Mouse (Mus musculus) yolk sac, embryonic 10.5 days (tissue): ENCODE data around the gene Fn3k.

Experiments
- DNase-seq: peaks from one replicate; pipeline ENCODE4 v3.0.0-alpha.2; 2017; ENCODE audit warnings: low spot score

The Fn3k gene

DNA sequence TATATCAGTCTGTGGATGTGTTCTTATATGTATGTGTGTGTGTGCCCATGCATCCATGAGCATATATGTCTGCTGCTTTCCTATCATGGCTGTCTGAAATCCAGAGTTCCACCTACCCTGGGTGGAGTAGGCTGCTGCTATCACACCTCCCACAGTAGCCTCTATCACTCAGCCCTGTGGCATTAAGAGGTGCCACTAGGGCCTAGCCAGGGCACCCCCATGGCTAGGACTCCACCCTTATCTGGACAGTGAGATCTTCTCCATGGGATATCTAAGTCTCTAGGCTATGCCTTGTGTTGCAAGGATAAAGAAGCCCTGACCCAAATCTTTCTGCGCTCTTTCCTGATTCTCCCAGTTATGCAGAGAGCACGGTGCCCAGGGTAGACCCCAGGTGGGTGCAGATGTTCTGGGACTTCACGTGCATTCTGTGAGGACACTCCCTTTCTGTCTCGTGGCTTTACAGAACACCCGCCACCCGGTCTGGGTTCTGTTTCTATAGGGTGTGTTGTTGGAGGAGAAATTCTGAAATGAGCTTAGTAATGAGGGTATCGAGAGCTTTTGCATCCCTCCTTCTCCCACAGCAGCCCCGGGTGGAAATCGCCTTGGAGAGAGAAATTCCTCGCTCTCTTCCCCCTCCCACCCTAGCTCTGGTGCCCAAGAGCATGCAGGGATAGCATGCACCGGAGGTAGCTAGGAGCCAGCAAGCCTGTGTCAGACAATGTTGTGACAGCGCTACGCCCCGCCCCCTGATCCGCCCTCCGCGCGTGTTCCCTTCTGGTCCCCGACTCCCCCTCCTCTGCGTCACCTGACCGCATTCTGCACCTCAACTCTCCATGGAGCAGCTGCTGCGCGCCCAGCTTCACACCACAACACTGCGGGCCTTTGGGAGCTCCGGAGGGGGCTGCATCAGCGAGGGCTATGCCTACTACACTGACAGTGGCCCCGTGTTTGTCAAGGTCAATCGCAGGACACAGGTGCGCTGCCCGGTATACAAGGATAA is at the start of gene Fn3k:
Gene Fn3k (plus strand): TSS at position 758 of the 1,000 bp plus-strand sequence.
- peak; percentile 79 for DNase-seq

GRCm38 (mm10) chr11:121387750-121388553 is 46.8 kb upstream of the Fn3k start, which contains the start of gene Rab40b:
Rab40b (minus strand) TSS chr11:121388251.
- peak; percentile 96 for DNase-seq

GRCm38 (mm10) chr11:121388554-121388945 is 46.2 kb upstream of the Fn3k start:
- no peak for DNase-seq

DNA sequence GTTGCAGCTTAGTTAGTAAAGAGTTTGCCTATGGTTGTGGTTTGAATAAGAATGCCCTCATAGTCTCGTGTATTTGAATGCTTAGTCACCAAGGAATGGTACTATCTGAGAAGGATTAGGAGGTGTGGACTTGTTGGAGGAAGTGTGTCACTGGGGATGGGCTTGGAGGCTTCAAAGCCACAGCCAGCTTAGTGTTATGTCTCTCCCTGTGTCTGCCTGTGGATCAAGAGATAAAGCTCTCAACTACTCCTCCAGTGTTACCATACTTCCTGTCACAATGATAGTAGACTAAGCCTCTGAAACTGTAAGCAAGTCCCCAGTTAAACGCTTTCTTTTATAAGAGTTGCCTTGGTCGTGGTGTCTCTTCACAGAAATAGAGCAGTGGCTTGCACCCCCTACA is 43.9 kb upstream of the Fn3k start:
- no peak for DNase-seq

DNA sequence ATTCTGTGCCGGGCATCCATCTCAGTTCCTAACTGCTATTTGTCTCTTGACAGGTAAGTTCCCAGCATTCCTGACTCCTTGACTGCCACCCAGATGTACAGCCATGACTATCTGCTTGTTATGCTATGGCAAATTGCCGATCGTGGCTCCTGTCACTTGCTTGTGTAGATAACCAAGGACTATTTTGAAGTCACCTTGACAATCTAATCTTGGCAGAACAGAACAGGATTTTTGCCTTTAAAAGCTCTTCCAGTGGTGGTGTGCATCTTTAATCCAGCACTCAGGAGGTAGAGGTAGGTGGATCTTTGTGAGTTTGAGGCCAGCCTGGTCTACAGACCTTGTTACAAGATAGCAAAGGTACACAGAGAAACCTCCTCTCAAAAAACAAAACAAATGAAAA is 42.3 kb upstream of the Fn3k start:
- DNase-seq, result no peak

- DNase-seq, result no peak
These were observed 27.2 kb upstream of the Fn3k start for GRCm38 (mm10) chr11:121407366-121408155.

DNA sequence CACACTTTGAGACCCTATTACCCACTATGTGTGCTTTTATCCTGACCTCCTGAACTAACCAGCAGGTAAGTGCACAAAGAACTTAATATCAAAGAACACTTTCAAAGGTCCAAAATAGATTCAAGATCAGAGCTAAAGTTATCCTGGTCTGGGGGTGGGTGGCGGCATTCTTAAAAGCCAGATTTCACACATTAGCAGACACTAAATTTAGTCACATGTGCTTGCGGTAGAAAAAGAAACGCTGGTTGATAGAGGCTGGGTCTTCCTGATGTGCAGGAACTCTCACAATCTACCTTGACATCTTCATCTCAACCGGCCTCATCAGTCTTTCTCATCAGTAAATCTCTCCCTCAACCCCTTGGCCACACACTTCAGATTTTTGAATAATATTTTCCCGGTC is 20.0 kb upstream of the Fn3k start:
- no peak for DNase-seq

GRCm38 (mm10) chr11:121415351-121415750 is 19.4 kb upstream of the Fn3k start:
- no peak for DNase-seq

DNA sequence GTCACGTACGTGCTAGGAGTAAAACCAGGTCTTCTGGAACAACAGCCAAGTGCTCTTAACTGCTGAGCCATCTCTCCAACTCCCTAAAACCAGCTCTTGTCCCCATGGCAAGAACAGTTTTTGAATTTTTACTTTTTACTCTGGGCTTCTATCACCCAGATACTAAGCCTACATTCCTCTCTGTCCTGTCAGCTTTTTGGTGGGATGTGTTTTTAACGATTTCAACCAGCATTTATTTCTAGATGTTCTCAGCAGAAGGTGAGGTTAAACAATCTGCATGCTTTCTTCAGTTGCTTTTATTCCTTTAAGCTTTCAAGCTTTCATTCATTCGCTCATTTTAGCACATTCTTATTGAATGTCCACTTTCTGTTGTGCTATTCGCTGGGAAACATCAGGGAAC is 16.7 kb upstream of the Fn3k start:
- no peak for DNase-seq

DNA sequence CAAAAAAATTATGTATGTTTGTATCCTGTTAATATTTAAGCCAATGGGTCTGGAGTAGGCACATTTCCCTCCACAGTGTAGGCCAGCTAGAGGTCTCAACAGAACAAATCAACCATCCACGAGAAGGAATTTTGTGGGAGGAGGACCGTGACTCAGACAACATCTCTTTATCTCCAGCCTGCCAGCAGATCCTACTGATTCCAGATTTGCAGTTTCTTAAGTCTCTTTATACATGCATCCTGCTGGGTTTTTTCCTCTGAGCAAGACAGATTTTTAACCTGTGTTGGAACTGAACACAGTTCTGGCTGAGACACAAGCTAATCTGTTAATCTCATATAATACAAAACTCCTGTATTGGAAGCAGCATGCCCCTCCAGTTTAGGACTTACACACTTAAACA is 15.8 kb upstream of the Fn3k start:
- DNase-seq, result no peak

GRCm38 (mm10) chr11:121420379-121420778 is 14.3 kb upstream of the Fn3k start:
- no peak for DNase-seq

- DNase-seq, result peak; percentile 99
These were observed 13.7 kb upstream of the Fn3k start, which contains the start of gene Fn3krp for GRCm38 (mm10) chr11:121420830-121421552. Fn3krp (plus strand) TSS chr11:121421401.

DNA sequence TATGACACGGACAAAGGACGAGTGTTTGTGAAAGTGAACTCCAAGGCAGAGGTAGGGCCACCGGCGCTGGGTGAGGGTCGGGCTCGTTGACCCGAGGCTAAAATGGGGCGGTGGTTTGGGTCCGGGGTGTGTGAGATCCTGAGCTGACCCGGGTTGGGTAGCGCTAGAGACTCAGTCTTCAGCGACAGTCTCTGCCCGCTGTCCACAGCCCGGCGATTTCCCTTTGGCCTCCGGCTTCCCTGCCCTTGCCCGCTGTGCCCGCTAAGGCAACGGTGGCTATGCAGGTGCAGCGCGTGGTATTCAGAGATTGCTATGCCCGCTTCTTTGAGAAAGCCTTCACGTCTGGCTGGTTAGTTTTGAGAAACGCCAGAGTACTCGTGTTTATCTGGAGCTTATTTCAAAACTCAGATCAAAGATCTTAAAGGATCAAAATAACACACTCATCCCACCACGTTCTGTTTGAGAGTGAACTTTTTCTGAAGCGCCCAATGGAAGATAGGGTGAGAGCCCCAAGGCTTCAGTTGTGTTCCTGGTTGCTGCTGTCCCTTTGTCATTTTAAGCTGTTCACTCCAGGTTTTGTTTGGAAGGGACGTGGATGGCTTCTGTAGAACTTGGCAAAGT is 13.1 kb upstream of the Fn3k start:
- no peak for DNase-seq

DNA sequence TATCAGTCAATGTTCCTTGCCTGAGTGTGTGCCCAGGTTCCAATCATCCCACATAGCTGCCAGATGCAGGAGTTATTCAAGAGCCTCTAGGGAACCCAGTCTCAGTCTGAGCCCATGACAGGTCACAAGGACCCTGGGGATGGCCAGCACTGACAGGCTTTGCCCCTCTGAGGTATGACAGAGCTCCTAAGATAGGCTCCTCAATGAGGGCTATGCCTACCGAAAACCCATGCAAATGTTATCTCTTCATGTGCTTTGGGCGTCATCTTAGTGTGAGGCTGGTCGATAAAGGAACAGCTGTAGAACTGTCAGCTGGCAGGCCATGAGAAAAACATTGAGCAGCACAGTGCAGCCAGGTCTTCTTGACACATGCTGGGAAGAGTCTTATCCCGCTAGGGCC is 1.3 kb upstream of the Fn3k start:
- DNase-seq, result no peak

DNA sequence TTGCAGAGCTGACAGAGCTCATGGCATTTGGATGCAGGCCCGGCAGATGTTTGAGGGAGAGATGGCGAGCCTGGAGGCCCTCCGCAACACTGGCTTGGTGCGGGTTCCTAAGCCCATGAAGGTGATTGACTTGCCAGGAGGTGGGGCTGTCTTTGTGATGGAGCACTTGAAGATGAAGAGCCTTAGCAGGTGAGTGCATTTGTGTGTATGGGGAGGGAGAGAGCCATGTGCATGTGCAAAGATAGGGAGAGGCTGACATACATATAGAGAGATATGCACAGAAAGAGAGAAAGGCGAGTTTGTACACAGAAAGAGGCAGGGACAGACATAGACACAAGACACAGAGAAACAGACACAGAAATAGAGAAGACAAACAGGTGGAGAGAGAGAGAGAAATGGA is 2.5 kb downstream of the Fn3k start:
- DNase-seq, result no peak

GRCm38 (mm10) chr11:121439686-121440292 is 5.1 kb downstream of the Fn3k start:
- no peak for DNase-seq

- no peak for DNase-seq
These were observed 6.9 kb downstream of the Fn3k start for GRCm38 (mm10) chr11:121441653-121442052.

DNA sequence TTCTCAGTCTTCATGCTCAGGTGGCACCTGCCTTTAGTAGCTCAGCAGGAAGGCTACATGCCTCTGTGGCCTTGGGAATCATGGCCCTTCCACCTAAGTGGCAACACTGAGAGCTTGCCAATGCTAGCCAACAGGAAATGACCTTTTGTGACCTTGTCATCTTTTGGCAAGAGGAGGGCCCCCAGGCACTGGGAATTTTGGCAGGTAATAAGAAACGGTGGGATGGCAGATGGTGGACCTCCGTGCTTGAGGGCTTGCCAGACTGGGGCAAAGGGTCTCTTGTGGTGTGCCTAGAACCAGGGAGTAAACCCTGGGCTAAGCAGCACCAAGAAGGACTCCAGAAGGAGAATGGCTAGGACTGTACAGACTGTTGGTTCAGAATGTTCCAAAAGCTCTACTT is 7.4 kb downstream of the Fn3k start:
- DNase-seq, result no peak

GRCm38 (mm10) chr11:121451216-121451726 is 16.6 kb downstream of the Fn3k start:
- no peak for DNase-seq
